Mouse (Mus musculus) CH12.LX (cell line): ENCODE measurements around the gene Card10. TPM values are rescaled to one million over a fixed set of nuclear protein-coding genes. Genes with fewer than 3 reads are reported as not detected.

Experiments used
- DNase-seq: peaks from one replicate; pipeline ENCODE4 v3.0.0-alpha.2; 2013; ENCODE audit errors: extremely low read depth
- H3K27ac ChIP-seq: 2 replicates; pipeline ENCODE4 v1.5.1; 2012; ENCODE audit warnings: low read depth, mild to moderate bottlenecking, control low read depth, moderate library complexity; ENCODE audit not compliant: insufficient read depth
- H3K27me3 ChIP-seq: replicated peaks from 2 replicates; pipeline ENCODE3; 2012; ENCODE audit warnings: inconsistent platforms
- H3K36me3 ChIP-seq, 2 experiments: replicated peaks in 1 of 2; 2 replicates each; pipeline versions ENCODE3 to v1.6.1; 2012; ENCODE audit warnings: inconsistent platforms in 1 of 2, low read length in 1 of 2, mild to moderate bottlenecking in 1 of 2, mixed read lengths in 1 of 2, moderate library complexity in 1 of 2; ENCODE audit not compliant: control insufficient read depth in 1 of 2, insufficient read depth in 1 of 2
- H3K4me1 ChIP-seq, 2 experiments: 2 replicates each; pipeline ENCODE4 v1.6.1; 2012; ENCODE audit warnings: inconsistent platforms in 1 of 2, moderate library complexity in 1 of 2; ENCODE audit not compliant: insufficient read depth in 2 of 2, control insufficient read depth in 1 of 2
- H3K4me2 ChIP-seq: 2 replicates; pipeline ENCODE4 v1.6.1; 2012; ENCODE audit warnings: low read depth, mild to moderate bottlenecking, control low read depth; ENCODE audit not compliant: poor library complexity, insufficient read depth, severe bottlenecking
- H3K4me3 ChIP-seq, 3 experiments: fragments of 150-350 bp in 1 of 3; sonication (generic) in 1 of 3; replicated peaks in 1 of 3; 2 replicates each; pipeline versions ENCODE3 to v1.5.1; 2011 to 2012; ENCODE audit warnings: low read depth in 2 of 3, low read length in 2 of 3, mild to moderate bottlenecking in 2 of 3, moderate library complexity in 2 of 3, control low read depth in 1 of 3, improper control_type of control experiment in 1 of 3, inconsistent platforms in 1 of 3, mixed read lengths in 1 of 3; ENCODE audit not compliant: poor library complexity in 1 of 3
- H3K79me2 ChIP-seq: replicated peaks from 2 replicates; pipeline ENCODE4 v1.6.1; 2012; ENCODE audit warnings: mild to moderate bottlenecking, moderate library complexity; ENCODE audit not compliant: control insufficient read depth, poor library complexity, insufficient read depth, severe bottlenecking; ENCODE audit errors: extremely low read depth
- H3K9ac ChIP-seq: 2 replicates; pipeline ENCODE4 v1.6.1; 2012; ENCODE audit warnings: low read depth, mild to moderate bottlenecking, control low read depth, moderate library complexity; ENCODE audit not compliant: insufficient read depth
- H3K9me3 ChIP-seq: replicated peaks from 2 replicates; pipeline ENCODE3; 2012; ENCODE audit warnings: low read length, inconsistent platforms, mixed read lengths
- BHLHE40 ChIP-seq: IDR thresholded peaks from 2 replicates; pipeline ENCODE4 v1.6.1; 2011; ENCODE audit warnings: mild to moderate bottlenecking, low read depth, low read length, improper control_type of control experiment
- E2F4 ChIP-seq: IDR thresholded peaks from 2 replicates; pipeline ENCODE4 v1.6.1; 2011; ENCODE audit warnings: low read depth, low read length, improper control_type of control experiment; ENCODE audit not compliant: insufficient replicate concordance
- ELF1 ChIP-seq: IDR thresholded peaks from 2 replicates; pipeline ENCODE4 v1.6.1; 2014; ENCODE audit warnings: low read depth, mild to moderate bottlenecking, inconsistent platforms, low read length, improper control_type of control experiment
- GABPA ChIP-seq: IDR thresholded peaks from 2 replicates; pipeline ENCODE4 v1.6.1; 2012; ENCODE audit warnings: low read depth, low read length, improper control_type of control experiment, inconsistent platforms; ENCODE audit not compliant: insufficient replicate concordance
- HCFC1 ChIP-seq: IDR thresholded peaks from 2 replicates; pipeline ENCODE4 v1.6.1; 2012; ENCODE audit warnings: low read depth, mild to moderate bottlenecking, inconsistent platforms, low read length, improper control_type of control experiment
- KAT2A ChIP-seq: IDR thresholded peaks from 2 replicates; pipeline ENCODE4 v1.6.1; 2012; ENCODE audit warnings: low read length, improper control_type of control experiment, inconsistent platforms; ENCODE audit not compliant: insufficient replicate concordance
- MAFK ChIP-seq: IDR thresholded peaks from 2 replicates; pipeline ENCODE4 v1.6.1; 2011; ENCODE audit warnings: low read length, improper control_type of control experiment; ENCODE audit not compliant: insufficient replicate concordance
- MEF2A ChIP-seq: IDR thresholded peaks from 2 replicates; pipeline ENCODE4 v1.6.1; 2014; ENCODE audit warnings: low read depth, mild to moderate bottlenecking, inconsistent platforms, low read length, improper control_type of control experiment, borderline replicate concordance
- MXI1 ChIP-seq: IDR thresholded peaks from 2 replicates; pipeline ENCODE4 v1.6.1; 2011; ENCODE audit warnings: mild to moderate bottlenecking, low read depth, low read length, improper control_type of control experiment
- MYC ChIP-seq: IDR thresholded peaks from 2 replicates; pipeline ENCODE4 v1.6.1; 2011; ENCODE audit warnings: low read depth, mild to moderate bottlenecking, improper control_type of control experiment, low read length
- NELFE ChIP-seq: IDR thresholded peaks from 2 replicates; pipeline ENCODE4 v1.6.1; 2011; ENCODE audit warnings: low read depth, low read length, improper control_type of control experiment
- PAX5 ChIP-seq: IDR thresholded peaks from 2 replicates; pipeline ENCODE4 v1.6.1; 2012; ENCODE audit warnings: low read length, inconsistent platforms, mixed read lengths
- RAD21 ChIP-seq: IDR thresholded peaks from 2 replicates; pipeline ENCODE4 v1.6.1; 2011; ENCODE audit warnings: low read depth, mild to moderate bottlenecking, low read length, improper control_type of control experiment, moderate library complexity
- SIN3A ChIP-seq: IDR thresholded peaks from 2 replicates; pipeline ENCODE4 v1.6.1; 2012; ENCODE audit warnings: low read length, improper control_type of control experiment, inconsistent platforms
- TBP ChIP-seq: conservative IDR thresholded peaks from 2 replicates; pipeline ENCODE4 v1.6.1; 2011; ENCODE audit warnings: low read depth, low read length, improper control_type of control experiment
- UBTF ChIP-seq: IDR thresholded peaks from 2 replicates; pipeline ENCODE4 v1.6.1; 2012; ENCODE audit warnings: low read depth, mild to moderate bottlenecking, inconsistent platforms, low read length, improper control_type of control experiment, moderate library complexity
- ZC3H11A ChIP-seq: IDR thresholded peaks from 2 replicates; pipeline ENCODE4 v1.6.1; 2012; ENCODE audit warnings: low read depth, mild to moderate bottlenecking, inconsistent platforms, low read length, improper control_type of control experiment
- ZMIZ1 ChIP-seq: IDR thresholded peaks from 2 replicates; pipeline ENCODE4 v1.6.1; 2012; ENCODE audit warnings: low read depth, mild to moderate bottlenecking, inconsistent platforms, low read length, improper control_type of control experiment
- dilution Hi-C: fragments of 300-500 bp; cut with MboI; formaldehyde crosslinking; loops from 2 replicates; pipeline ENCODE4 v1.14.3; 2020; ENCODE audit warnings: low sequenced_read_pairs; ENCODE audit not compliant: extremely low pct_unique_long_range_greater_than_20kb, extremely low pct_ligation_motif_present
- in situ Hi-C: fragments of 300-500 bp; cut with MboI; formaldehyde crosslinking; loops from 3 replicates; pipeline ENCODE4 v1.14.3; 2019; ENCODE audit warnings: low sequenced_read_pairs, low pct_ligation_motif_present, low pct_unique_long_range_greater_than_20kb, mixed read lengths
- polyA plus RNA-seq: library from polyadenylated mRNA; unstranded; fragments of >175 nt; gene quantifications from 2 replicates; pipeline ENCODE4 v1.2.1, GENCODE M21; 2012; ENCODE audit warnings: low read depth; ENCODE audit not compliant: insufficient read length
- total RNA-seq, 2 experiments: library from RNA; depleted of rRNA; stranded (reverse); fragments of 300-350 nt in 1 of 2; fragments of >200 nt in 1 of 2; gene quantifications; 2 replicates each; pipeline ENCODE4 v1.2.3; 2012 to 2014

Gene Card10
- total and polyA plus RNA-seq, 3 experiments: 0.08 TPM; not detected in 2

- peaks cover 13% of the 10 kb centered on the region for H3K9me3 ChIP-seq
- no peak for TF ChIP-seq NELFE
- peak; percentile 66 for TF ChIP-seq MXI1
- TF ChIP-seq BHLHE40: 0 out of 2 replicates have a peak, but pooled peaks have one; percentile 6
- TF ChIP-seq RAD21: no peak
- peak; percentile 38 for TF ChIP-seq ELF1
- TF ChIP-seq SIN3A: 0 out of 2 replicates have a peak, but pooled peaks have one; percentile 19
- DNase-seq: peak; percentile 55
- dilution Hi-C loops (no loop called here), in situ Hi-C loops (no loop called here)
- peak overlapping the region; percentile 74 to 84 (median 82) for H3K4me3 ChIP-seq
- no peaks in the 10 kb centered on the region for H3K27me3 ChIP-seq
- peak overlapping the region; percentile 58 for H3K27ac ChIP-seq
- H3K9ac ChIP-seq: peak overlapping the region; percentile 71
- H3K4me2 ChIP-seq: peak overlapping the region; percentile 90
- H3K4me1 ChIP-seq: peaks cover 11 to 40% of the 10 kb centered on the region in 2 experiments
- H3K79me2 ChIP-seq: peaks cover 11% of the 10 kb centered on the region
- H3K36me3 ChIP-seq: peaks cover 11 to 43% of the 10 kb centered on the region in 2 experiments
Measured at GRCm38 (mm10) chr15:78771531-78772367, 31.1 kb downstream of the Card10 start.

DNA sequence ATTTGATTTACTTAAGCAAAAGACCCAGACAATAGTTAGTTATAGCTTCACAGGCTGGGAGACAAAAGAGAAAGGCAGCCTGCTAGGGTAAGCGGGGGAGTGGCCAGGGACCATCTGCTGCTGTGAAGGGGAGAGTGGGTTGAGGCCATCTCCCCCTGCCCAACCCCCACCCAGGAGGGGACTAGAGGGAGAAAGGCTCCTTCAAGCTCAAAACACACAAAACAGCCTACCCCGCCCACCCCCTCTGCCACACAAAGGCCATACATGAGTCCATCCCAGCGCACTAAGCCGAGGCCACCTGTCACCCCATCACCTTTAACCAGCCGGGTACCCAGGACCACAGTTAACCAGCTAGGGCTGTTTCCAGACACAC lies 31.9 kb downstream of the Card10 start:
- dilution Hi-C loops: no loop called here
- Histone ChIP-seq H3K9ac (peak overlapping the region; percentile 71), H3K27ac (no peak overlapping the region), H3K9me3 (peaks cover 10% of the 10 kb centered on the region), H3K4me3 (peak overlapping the region; percentile 74 to 84 (median 82)), H3K4me1 (peaks cover 11 to 40% of the 10 kb centered on the region in 2 experiments), H3K79me2 (peaks cover 11% of the 10 kb centered on the region)
- TF ChIP-seq KAT2A (no peak), UBTF (no peak), HCFC1 (no peak), GABPA (no peak), PAX5 (no peak), TBP (no peak), ZMIZ1 (no peak), BHLHE40 (no peak), MEF2A (no peak), MXI1 (no peak), ZC3H11A (no peak), MAFK (no peak), E2F4 (no peak), MYC (no peak), ELF1 (no peak)
- TF ChIP-seq, all 38 proteins: peak for 0
- peaks cover 14 to 51% of the 10 kb centered on the region in 2 experiments for H3K36me3 ChIP-seq
- in situ Hi-C loops: no loop called here
- DNase-seq: no peak
- H3K4me2 ChIP-seq: peak overlapping the region; percentile 90
- no peaks in the 10 kb centered on the region for H3K27me3 ChIP-seq
